Mouse (Mus musculus): ENCODE measurements at regions not wholly inside any gene's neighbourhood (a gene's known extent, or its start where the extent isn't known, plus 50 kb on each side); places are given as distances from the start of the nearest gene placed in this dataset.

DNA sequence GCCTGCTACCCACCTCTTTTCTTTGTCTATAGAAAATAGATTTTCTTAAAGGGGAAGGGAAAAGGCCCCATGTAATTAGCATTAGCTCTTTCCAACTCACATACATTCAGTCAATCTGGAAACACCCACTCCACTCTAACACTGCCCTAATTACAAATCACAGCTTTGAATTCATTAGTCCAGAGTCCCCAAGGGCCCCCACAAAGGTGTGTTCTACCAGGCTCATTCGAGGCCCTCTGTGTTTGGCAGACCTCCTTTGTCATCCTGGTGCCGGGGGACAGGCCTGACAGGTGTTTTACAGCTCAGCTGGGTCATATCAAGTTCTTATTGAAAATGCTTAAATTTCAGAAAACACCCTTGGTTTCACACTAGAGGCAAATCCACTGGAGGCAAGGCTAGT, 234.3 kb downstream of the Rab11fip2 start:
- TF ChIP-seq ETS1 (conservative IDR thresholded peaks at IDR 0.05; ENCODE audit: low read depth, low read length) (no peak), ZNF384 (IDR thresholded peaks at IDR 0.05; ENCODE audit: low read depth, low read length) (no peak), TBP (conservative IDR thresholded peaks at IDR 0.05; ENCODE audit: low read depth, low read length) (no peak), UBTF (IDR thresholded peaks at IDR 0.05; ENCODE audit: low read depth, low read length) (no peak), POLR2A (IDR thresholded peaks at IDR 0.05; ENCODE audit: low read depth, low read length) (no peak), SIN3A (IDR thresholded peaks at IDR 0.05; ENCODE audit: low read length) (no peak), EP300 (IDR thresholded peaks at IDR 0.05; ENCODE audit: low read length) (no peak), MAX (IDR thresholded peaks at IDR 0.05; ENCODE audit: low read length) (no peak)
